In genomic region chr1:82663522-82663921, GRCm38 (mm10) we compare ENCODE assay signal across 21 mouse cellular contexts.
DNase-seq lines count a peak whose midpoint lies in the region; ATAC-seq lines count a peak whose summit lies in the region.
"Had no signal": no experiment of that assay in that cellular context is flagged by ENCODE, and none has a peak within 500 bp of the region (broad histone marks: within the 10 kb centered on the region; RNA-seq: fewer than 3 reads in every experiment).

No protein-coding gene starts in this region.

- no peak overlapping the region for H3K4me3 ChIP-seq in forebrain, embryonic 16.5 days (replicated peaks; ENCODE audit: low read length)
- no peak overlapping the region for H3K4me3 ChIP-seq in forebrain, embryonic 12.5 days (replicated peaks)
- H3K4me3 ChIP-seq in neural tube, embryonic 11.5 days (ENCODE audit: low read depth, low read length), result no peak overlapping the region
- no peak overlapping the region for H3K4me3 ChIP-seq in hindbrain, embryonic 13.5 days
- H3K4me3 ChIP-seq: embryonic facial prominence, embryonic 15.5 days; limb, embryonic 12.5 days; liver, embryonic 12.5 days; neural tube, embryonic 13.5 days had no signal

- peak; percentile 15 for DNase-seq in neural tube, embryonic 11.5 days (ENCODE audit: low spot score)
- DNase-seq in neural tube, embryonic 10.5 days (ENCODE audit: extremely low spot score, low spot score), result no peak
- DNase-seq in kidney, postnatal 36 days, result no peak
- no peak for DNase-seq in cerebellum, postnatal 25 days
- DNase-seq: adrenal gland, postnatal 25 days; cerebellum, adult 8-10 months; heart, postnatal 10 days; kidney, adult 2 months; kidney, postnatal 25 days; lung, embryonic 14.5 days; lung, postnatal 36 days; right cerebral cortex, postnatal 25 days; thymus, postnatal 36 days had no signal

- ATAC-seq in forebrain, embryonic 16.5 days, result peak; percentile 64
- ATAC-seq in forebrain, embryonic 12.5 days (ENCODE audit: low FRiP score), result no peak
- ATAC-seq in neural tube, embryonic 11.5 days (ENCODE audit: insufficient read depth, low FRiP score, low TSS enrichment), result peak; percentile 71; the same call in 1 of the 2 replicates
- 0 out of 2 replicates have a peak, but pooled peaks have one; percentile 65 for ATAC-seq in hindbrain, embryonic 13.5 days (ENCODE audit: low FRiP score)
- ATAC-seq: liver, embryonic 12.5 days had no signal

- no peak overlapping the region for H3K27ac ChIP-seq in forebrain, embryonic 16.5 days (ENCODE audit: low read length)
- H3K27ac ChIP-seq in forebrain, embryonic 12.5 days, result no peak overlapping the region
- H3K27ac ChIP-seq in neural tube, embryonic 11.5 days (ENCODE audit: low read depth, low read length), result no peak overlapping the region
- H3K27ac ChIP-seq in hindbrain, embryonic 13.5 days, result no peak overlapping the region
- H3K27ac ChIP-seq: embryonic facial prominence, embryonic 15.5 days; limb, embryonic 12.5 days; liver, embryonic 12.5 days; neural tube, embryonic 13.5 days had no signal

- H3K4me1 ChIP-seq in forebrain, embryonic 16.5 days (replicated peaks; ENCODE audit: control insufficient read depth, insufficient read depth, low read length), result no peaks in the 10 kb centered on the region
- no peaks in the 10 kb centered on the region for H3K4me1 ChIP-seq in forebrain, embryonic 12.5 days
- H3K4me1 ChIP-seq in neural tube, embryonic 11.5 days (ENCODE audit: control insufficient read depth, insufficient read depth, low read length), result peaks cover 5% of the 10 kb centered on the region; the same call in 1 of the 2 replicates
- H3K4me1 ChIP-seq in hindbrain, embryonic 13.5 days (replicated peaks), result peaks cover 8% of the 10 kb centered on the region; the same call in 1 of the 2 replicates
- H3K4me1 ChIP-seq: embryonic facial prominence, embryonic 15.5 days; limb, embryonic 12.5 days; liver, embryonic 12.5 days had no signal

- no peak overlapping the region for H3K4me2 ChIP-seq in forebrain, embryonic 16.5 days (ENCODE audit: low read length)
- H3K4me2 ChIP-seq in forebrain, embryonic 12.5 days, result no peak overlapping the region
- no peak overlapping the region for H3K4me2 ChIP-seq in neural tube, embryonic 11.5 days (ENCODE audit: low read depth)
- H3K4me2 ChIP-seq in hindbrain, embryonic 13.5 days, result no peak overlapping the region
- H3K4me2 ChIP-seq: embryonic facial prominence, embryonic 15.5 days; heart, embryonic 11.5 days; limb, embryonic 12.5 days; liver, embryonic 12.5 days; lung, embryonic 14.5 days; neural tube, embryonic 13.5 days had no signal

- no peaks in the 10 kb centered on the region for H3K36me3 ChIP-seq in forebrain, embryonic 16.5 days (ENCODE audit: control insufficient read depth, insufficient read depth)
- no peaks in the 10 kb centered on the region for H3K36me3 ChIP-seq in forebrain, embryonic 12.5 days (replicated peaks)
- H3K36me3 ChIP-seq in neural tube, embryonic 11.5 days (ENCODE audit: control insufficient read depth, insufficient read depth, low read length), result no peaks in the 10 kb centered on the region
- H3K36me3 ChIP-seq in hindbrain, embryonic 13.5 days, result no peaks in the 10 kb centered on the region
- H3K36me3 ChIP-seq: embryonic facial prominence, embryonic 15.5 days; limb, embryonic 12.5 days; liver, embryonic 12.5 days; neural tube, embryonic 13.5 days had no signal

- no peak overlapping the region for H3K9ac ChIP-seq in forebrain, embryonic 16.5 days (replicated peaks; ENCODE audit: low read depth, low read length)
- no peak overlapping the region for H3K9ac ChIP-seq in forebrain, embryonic 12.5 days
- no peak overlapping the region for H3K9ac ChIP-seq in neural tube, embryonic 11.5 days (ENCODE audit: low read length)
- no peak overlapping the region for H3K9ac ChIP-seq in hindbrain, embryonic 13.5 days
- H3K9ac ChIP-seq: embryonic facial prominence, embryonic 15.5 days; limb, embryonic 12.5 days; liver, embryonic 12.5 days; lung, embryonic 14.5 days; neural tube, embryonic 13.5 days had no signal

- no peaks in the 10 kb centered on the region for H3K9me3 ChIP-seq in forebrain, embryonic 16.5 days (ENCODE audit: control insufficient read depth, low read length)
- no peaks in the 10 kb centered on the region for H3K9me3 ChIP-seq in forebrain, embryonic 12.5 days
- H3K9me3 ChIP-seq in neural tube, embryonic 11.5 days (ENCODE audit: control insufficient read depth, low read length), result no peaks in the 10 kb centered on the region
- no peaks in the 10 kb centered on the region for H3K9me3 ChIP-seq in hindbrain, embryonic 13.5 days
- H3K9me3 ChIP-seq: embryonic facial prominence, embryonic 15.5 days; limb, embryonic 12.5 days; liver, embryonic 12.5 days; neural tube, embryonic 13.5 days had no signal

- H3K27me3 ChIP-seq in forebrain, embryonic 16.5 days (replicated peaks; ENCODE audit: control insufficient read depth, insufficient read depth, low read length), result no peaks in the 10 kb centered on the region
- no peaks in the 10 kb centered on the region for H3K27me3 ChIP-seq in forebrain, embryonic 12.5 days
- no peaks in the 10 kb centered on the region for H3K27me3 ChIP-seq in neural tube, embryonic 11.5 days (ENCODE audit: control insufficient read depth, insufficient read depth, low read length)
- no peaks in the 10 kb centered on the region for H3K27me3 ChIP-seq in hindbrain, embryonic 13.5 days
- H3K27me3 ChIP-seq: embryonic facial prominence, embryonic 15.5 days; limb, embryonic 12.5 days; liver, embryonic 12.5 days; neural tube, embryonic 13.5 days had no signal

- WGBS in forebrain, embryonic 16.5 days, result 28% methylated on average over 2 of the region's 2 CpGs
- 34% methylated on average over 2 of the region's 2 CpGs for WGBS in forebrain, embryonic 12.5 days
- 26% methylated on average over 2 of the region's 2 CpGs for WGBS in neural tube, embryonic 11.5 days
- WGBS in hindbrain, embryonic 13.5 days, result 20% methylated on average over 2 of the region's 2 CpGs
